Mouse (Mus musculus) lung, embryonic 14.5 days (tissue): ENCODE measurements at regions not wholly inside any gene's neighbourhood (a gene's known extent, or its start where the extent isn't known, plus 50 kb on each side); places are given as distances from the start of the nearest gene placed in this dataset.

ENCODE experiments used
- ATAC-seq: fragments of 200-750 bp; cut with Nextera tagmentation; 2 replicates; pipeline ENCODE4 v1.8.0; 2017; ENCODE audit warnings: mild to moderate bottlenecking, moderate TSS enrichment, moderate library complexity; ENCODE audit not compliant: insufficient read depth
- DNase-seq: peaks from one replicate; pipeline ENCODE4 v3.0.0-alpha.2; 2015
- H3K27ac ChIP-seq: fragments of 300-500 bp; sonication (generic); 2 replicates; pipeline ENCODE4 v1.5.1; 2014; ENCODE audit warnings: low read depth, mild to moderate bottlenecking, moderate library complexity
- H3K27me3 ChIP-seq: fragments of 300-500 bp; sonication (generic); 2 replicates; pipeline ENCODE4 v1.6.1; 2014; ENCODE audit warnings: low read length, control low read depth; ENCODE audit not compliant: insufficient read depth
- H3K36me3 ChIP-seq: fragments of 300-500 bp; sonication (generic); 2 replicates; pipeline ENCODE4 v1.6.1; 2014; ENCODE audit warnings: control low read depth; ENCODE audit not compliant: insufficient read depth
- H3K4me1 ChIP-seq: fragments of 300-500 bp; sonication (generic); 2 replicates; pipeline ENCODE4 v1.6.1; 2014; ENCODE audit warnings: antibody characterized with exemption, control low read depth; ENCODE audit not compliant: insufficient read depth
- H3K4me2 ChIP-seq: fragments of 300-500 bp; sonication (generic); 2 replicates; pipeline ENCODE4 v1.6.1; 2014; ENCODE audit warnings: mild to moderate bottlenecking
- H3K4me3 ChIP-seq: fragments of 300-500 bp; sonication (generic); 2 replicates; pipeline ENCODE4 v1.5.1; 2014; ENCODE audit warnings: low read depth, low read length
- H3K9ac ChIP-seq: fragments of 300-500 bp; sonication (generic); 2 replicates; pipeline ENCODE4 v1.6.1; 2014
- H3K9me3 ChIP-seq: fragments of 300-500 bp; sonication (generic); 2 replicates; pipeline ENCODE4 v1.6.1; 2016; ENCODE audit warnings: low read depth, low read length, control low read depth
- CTCF ChIP-seq: IDR thresholded peaks from 2 replicates; pipeline ENCODE4 v1.5.1; 2016; ENCODE audit warnings: antibody characterized with exemption, low read depth
- WGBS: fragments of 180-500 bp; shearing (Covaris S2); extraction: QIAGEN DNeasy Blood & Tissue Kit; methylation state at CpG from one replicate; pipeline ENCODE4 v1.1.7; 2014; 5-methylcytosine and 5-hydroxymethylcytosine counted together

GRCm38 (mm10) chr6:106979755-106980154 is 179.9 kb upstream of the Crbn start:
- Histone ChIP-seq H3K9ac (no peak overlapping the region), H3K4me1 (no peaks in the 10 kb centered on the region), H3K4me2 (no peak overlapping the region), H3K4me3 (no peak overlapping the region), H3K9me3 (no peaks in the 10 kb centered on the region), H3K27ac (no peak overlapping the region), H3K36me3 (no peaks in the 10 kb centered on the region), H3K27me3 (no peaks in the 10 kb centered on the region)
- ATAC-seq = no peak
- TF ChIP-seq CTCF = no peak
- WGBS = 82% methylated on average over 3 of the region's 3 CpGs
- DNase-seq = no peak

- ATAC-seq (no peak), DNase-seq (no peak)
- no peak overlapping the region for H3K4me2 ChIP-seq
- H3K9ac ChIP-seq = no peak overlapping the region
- no peak for TF ChIP-seq CTCF
- H3K27me3 ChIP-seq = no peaks in the 10 kb centered on the region
- H3K27ac ChIP-seq = no peak overlapping the region
- no peaks in the 10 kb centered on the region for H3K36me3 ChIP-seq
- no peaks in the 10 kb centered on the region for H3K4me1 ChIP-seq
- H3K4me3 ChIP-seq = no peak overlapping the region
- H3K9me3 ChIP-seq = no peaks in the 10 kb centered on the region
- WGBS = 84% methylated on average over 4 of the region's 4 CpGs
These were observed 180.3 kb upstream of the Crbn start for GRCm38 (mm10) chr6:106980188-106980587.

GRCm38 (mm10) chr6:106981232-106981631 is 181.4 kb upstream of the Crbn start:
- Histone ChIP-seq H3K36me3 (no peaks in the 10 kb centered on the region), H3K27ac (no peak overlapping the region), H3K9ac (no peak overlapping the region), H3K9me3 (no peaks in the 10 kb centered on the region), H3K4me2 (no peak overlapping the region), H3K27me3 (no peaks in the 10 kb centered on the region), H3K4me3 (no peak overlapping the region), H3K4me1 (no peaks in the 10 kb centered on the region)
- WGBS = 85% methylated on average over 1 of the region's 1 CpGs
- TF ChIP-seq CTCF = no peak
- ATAC-seq (no peak), DNase-seq (no peak)

GRCm38 (mm10) chr6:106985132-106985801 is 185.4 kb upstream of the Crbn start:
- DNase-seq (no peak), ATAC-seq (no peak)
- Histone ChIP-seq H3K4me2 (no peak overlapping the region), H3K4me1 (no peaks in the 10 kb centered on the region), H3K9me3 (no peaks in the 10 kb centered on the region), H3K36me3 (no peaks in the 10 kb centered on the region), H3K27me3 (no peaks in the 10 kb centered on the region), H3K27ac (no peak overlapping the region), H3K9ac (no peak overlapping the region), H3K4me3 (no peak overlapping the region)
- TF ChIP-seq CTCF = no peak
- 51% methylated on average over 4 of the region's 4 CpGs for WGBS

DNA sequence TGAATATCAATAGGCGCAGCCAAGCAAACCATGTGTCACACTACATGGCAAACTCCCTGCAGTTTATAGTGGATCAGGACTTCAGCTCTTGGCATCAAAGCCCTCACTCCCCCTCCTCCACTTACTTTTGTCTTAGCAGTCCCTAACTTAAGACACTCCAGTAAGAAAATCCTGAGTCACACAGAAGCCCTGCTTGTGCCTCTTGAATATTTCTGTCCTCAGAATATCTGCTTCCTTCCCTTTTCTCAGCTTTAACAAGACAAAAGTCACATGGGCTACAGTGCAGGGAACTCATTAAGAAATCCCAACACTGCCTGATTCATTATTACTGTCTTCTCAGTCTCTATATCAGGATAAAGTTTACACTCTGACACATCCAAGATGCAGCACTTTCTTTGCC is 191.7 kb upstream of the Crbn start:
- Histone ChIP-seq H3K9ac (no peak overlapping the region), H3K27ac (no peak overlapping the region), H3K36me3 (no peaks in the 10 kb centered on the region), H3K9me3 (no peaks in the 10 kb centered on the region), H3K4me3 (no peak overlapping the region), H3K4me1 (no peaks in the 10 kb centered on the region), H3K27me3 (no peaks in the 10 kb centered on the region), H3K4me2 (no peak overlapping the region)
- WGBS = 86% methylated on average over 1 of the region's 1 CpGs
- TF ChIP-seq CTCF = no peak
- DNase-seq = no peak
- no peak for ATAC-seq

DNA sequence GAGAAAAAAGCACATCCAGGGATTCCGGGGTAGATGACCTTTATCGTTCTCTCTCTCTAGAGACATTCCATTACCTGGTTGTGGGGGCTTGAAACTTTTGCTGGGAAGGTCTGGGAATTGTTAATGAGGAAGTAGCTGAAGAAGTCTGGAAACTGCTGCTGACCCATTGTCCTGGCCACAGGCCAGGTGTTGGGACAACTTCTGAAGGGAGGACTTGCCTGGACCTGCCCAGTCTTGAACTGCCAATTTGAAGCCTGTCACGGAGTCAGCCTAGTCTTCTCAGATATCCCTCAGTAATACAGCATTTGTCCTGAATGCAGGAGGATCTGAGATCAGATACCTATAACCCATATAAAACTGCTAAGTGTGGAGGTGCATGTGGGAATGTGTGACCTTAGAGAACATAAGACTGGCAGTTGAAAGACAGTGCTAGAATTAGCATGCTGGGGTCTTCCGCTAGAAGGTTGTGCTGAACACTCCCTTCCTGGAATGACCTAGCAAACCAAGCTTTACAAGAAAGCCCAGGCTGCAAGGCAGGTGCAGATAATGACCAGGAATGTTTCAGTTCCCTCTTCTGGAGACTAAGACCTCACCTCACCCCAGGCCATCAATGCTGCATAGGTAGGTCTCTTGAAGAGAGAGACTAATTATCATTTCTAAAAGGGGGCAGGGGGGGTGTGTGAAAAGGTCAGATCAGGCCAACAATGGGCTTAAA is 204.7 kb upstream of the Crbn start:
- Histone ChIP-seq H3K4me1 (no peaks in the 10 kb centered on the region), H3K9me3 (no peaks in the 10 kb centered on the region), H3K4me3 (no peak overlapping the region), H3K27me3 (no peaks in the 10 kb centered on the region), H3K9ac (no peak overlapping the region), H3K27ac (no peak overlapping the region), H3K4me2 (no peak overlapping the region), H3K36me3 (no peaks in the 10 kb centered on the region)
- ATAC-seq (no peak), DNase-seq (no peak)
- WGBS = 92% methylated on average over 4 of the region's 4 CpGs
- no peak for TF ChIP-seq CTCF

GRCm38 (mm10) chr6:107010785-107011184 is 210.9 kb upstream of the Crbn start:
- WGBS = 61% methylated on average over 4 of the region's 4 CpGs
- TF ChIP-seq CTCF = no peak
- Histone ChIP-seq H3K36me3 (no peaks in the 10 kb centered on the region), H3K4me1 (no peaks in the 10 kb centered on the region), H3K27ac (no peak overlapping the region), H3K9ac (no peak overlapping the region), H3K9me3 (no peaks in the 10 kb centered on the region), H3K27me3 (no peaks in the 10 kb centered on the region), H3K4me2 (no peak overlapping the region), H3K4me3 (no peak overlapping the region)
- no peak for DNase-seq
- no peak for ATAC-seq
